Mouse (Mus musculus) embryonic facial prominence, embryonic 10.5 days (tissue): ENCODE results near the gene Ddx11. TPM values are rescaled to one million over a fixed set of nuclear protein-coding genes. Genes with fewer than 3 reads are reported as not detected.
A peak's percentile ranks its signal among the peaks of the same experiment; 100 is the strongest.

Experiments used
- DNase-seq: peaks from one replicate; pipeline ENCODE4 v3.0.0-alpha.2; 2017; ENCODE audit warnings: low spot score
- H3K27ac ChIP-seq: fragments of 300-500 bp; sonication (generic); replicated peaks from 2 replicates; pipeline ENCODE4 v1.5.1; 2016; ENCODE audit warnings: mild to moderate bottlenecking
- H3K27me3 ChIP-seq: fragments of 300-500 bp; sonication (generic); replicated peaks from 2 replicates; pipeline ENCODE4 v1.6.1; 2016; ENCODE audit warnings: low read depth, mild to moderate bottlenecking; ENCODE audit not compliant: poor library complexity, severe bottlenecking
- H3K36me3 ChIP-seq: fragments of 300-500 bp; sonication (generic); replicated peaks from 2 replicates; pipeline ENCODE4 v1.6.1; 2016; ENCODE audit warnings: mild to moderate bottlenecking, moderate library complexity
- H3K4me1 ChIP-seq: fragments of 300-500 bp; sonication (generic); 2 replicates; pipeline ENCODE4 v1.6.1; 2016
- H3K4me3 ChIP-seq: fragments of 300-500 bp; sonication (generic); 2 replicates; pipeline ENCODE4 v1.5.1; 2016; ENCODE audit warnings: mild to moderate bottlenecking, moderate library complexity
- H3K9me3 ChIP-seq: fragments of 300-500 bp; sonication (generic); 2 replicates; pipeline ENCODE4 v1.6.1; 2016; ENCODE audit warnings: mild to moderate bottlenecking
- WGBS: fragments of 180-500 bp; shearing (Covaris S2); methylation state at CpG from one replicate; pipeline ENCODE4 v1.1.7; 2016; 5-methylcytosine and 5-hydroxymethylcytosine counted together
- polyA plus RNA-seq: library from polyadenylated mRNA; unstranded; fragments of >200 nt; fragmentation: Nextera tagmentation; extraction: Ambion mirVana; gene quantifications from 2 replicates; pipeline ENCODE4 v1.2.1, GENCODE M21; 2016

Ddx11 gene
- polyA plus RNA-seq, 1 experiment from 2014 or later = 37.5 TPM

DNA sequence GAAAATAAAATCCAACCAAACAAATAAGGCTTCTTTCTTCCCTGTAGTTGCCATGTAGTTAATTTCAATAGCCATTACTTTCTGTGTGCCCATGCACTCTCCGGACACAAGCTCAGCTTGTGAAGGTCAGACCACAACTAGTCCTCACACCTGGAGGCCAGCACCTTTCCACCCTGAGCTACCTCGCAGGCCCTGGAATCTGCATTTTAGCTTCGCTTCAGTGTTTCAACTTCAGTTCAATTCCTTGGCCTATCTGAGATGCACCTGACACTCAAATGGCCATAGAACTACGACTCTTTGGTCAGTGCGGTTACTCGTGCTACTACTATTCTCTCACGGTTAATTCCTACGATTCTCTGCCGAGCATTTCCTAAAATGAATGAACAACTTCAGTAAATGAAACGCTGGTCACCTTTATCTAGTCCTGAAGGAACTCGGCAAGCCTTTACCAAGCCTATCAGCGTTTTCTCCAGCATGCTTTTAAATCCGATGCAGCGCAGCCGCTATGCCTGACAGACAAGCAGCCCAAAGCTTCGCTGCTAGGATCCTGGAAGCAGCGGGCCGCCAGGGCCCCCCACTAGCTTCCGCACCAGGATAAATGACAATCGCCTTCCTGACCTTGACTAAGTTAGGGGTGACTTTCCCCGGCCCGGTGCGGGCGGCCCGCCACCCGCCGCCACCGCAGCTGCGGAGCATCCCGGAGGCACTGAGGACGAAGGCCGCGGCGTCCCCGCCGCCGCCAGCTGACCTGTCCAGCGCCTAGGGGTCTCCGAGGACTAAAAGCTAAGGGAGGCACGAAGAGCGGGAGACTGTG, 22.5 kb upstream of the Ddx11 start:
- peak overlapping the region; percentile 95 for H3K4me3 ChIP-seq
- peaks cover 14% of the 10 kb centered on the region; the same call in 1 of the 2 replicates for H3K36me3 ChIP-seq
- WGBS = 1% methylated on average over 41 of the region's 41 CpGs
- H3K27ac ChIP-seq = peak overlapping the region; percentile 95
- peaks cover 8% of the 10 kb centered on the region for H3K4me1 ChIP-seq
- no peaks in the 10 kb centered on the region for H3K27me3 ChIP-seq
- DNase-seq = peak; percentile 30
- H3K9me3 ChIP-seq = no peaks in the 10 kb centered on the region

DNA sequence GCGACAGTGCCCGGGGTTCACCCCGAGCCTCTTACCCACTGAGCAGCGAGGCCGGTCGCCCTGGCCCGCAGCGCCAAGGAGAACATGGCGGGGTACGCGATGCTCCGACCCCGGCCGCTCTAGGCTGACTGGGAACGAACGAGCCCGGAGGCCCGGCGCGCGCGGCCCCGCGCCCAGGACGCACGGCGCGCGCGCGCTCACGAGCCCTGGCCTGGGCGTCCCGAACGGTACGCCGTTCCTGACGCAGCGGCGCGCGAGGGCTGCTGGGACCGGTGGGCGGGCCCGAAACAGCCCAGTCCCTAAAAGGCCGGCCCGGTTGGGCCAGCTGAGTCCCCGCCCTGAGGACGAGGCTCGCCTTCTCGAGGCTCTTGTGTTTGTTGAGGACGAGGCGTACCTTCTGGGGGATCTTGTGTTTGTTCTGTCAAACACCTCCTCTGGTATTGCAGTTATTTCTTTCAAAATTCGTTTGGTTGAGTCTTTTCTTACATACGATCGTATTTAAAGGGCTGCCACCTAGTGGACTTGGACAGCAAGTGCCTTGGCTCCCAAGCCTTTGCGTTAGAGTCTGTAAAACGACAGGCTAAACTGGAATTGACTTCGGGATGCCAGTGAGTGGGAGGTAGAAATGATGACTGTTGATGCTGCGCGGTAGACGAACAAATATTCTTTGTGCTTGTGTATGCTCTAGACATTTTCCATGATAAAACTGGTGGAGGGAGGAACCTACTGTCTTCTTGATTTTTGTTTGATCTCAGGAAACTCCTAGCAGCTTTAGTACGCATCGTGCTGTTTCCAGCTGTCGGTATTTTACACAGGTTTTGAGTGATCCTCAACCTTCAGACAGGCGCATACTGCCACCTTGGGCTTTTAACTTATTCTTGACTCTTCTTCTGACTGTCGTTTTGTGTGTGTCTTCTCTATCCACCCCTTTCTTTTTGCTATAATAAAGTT, 21.7 kb upstream of the Ddx11 start, which contains the start of gene Ndufv2:
Ndufv2 (minus strand) TSS at position 180 of the 951 bp plus-strand sequence.
- Histone ChIP-seq H3K27ac (peak within 1 kb of the TSS; percentile 95), H3K4me1 (peaks cover 8% of the 10 kb centered on the region), H3K27me3 (no peaks in the 10 kb centered on the region), H3K9me3 (no peaks in the 10 kb centered on the region), H3K36me3 (0 out of 2 replicates have a peak, but pooled peaks cover 10% of the 10 kb centered on the region), H3K4me3 (peak within 1 kb of the TSS; percentile 95)
- peak; percentile 97 for DNase-seq
- WGBS = 1% methylated on average over 67 of the region's 67 CpGs

DNA sequence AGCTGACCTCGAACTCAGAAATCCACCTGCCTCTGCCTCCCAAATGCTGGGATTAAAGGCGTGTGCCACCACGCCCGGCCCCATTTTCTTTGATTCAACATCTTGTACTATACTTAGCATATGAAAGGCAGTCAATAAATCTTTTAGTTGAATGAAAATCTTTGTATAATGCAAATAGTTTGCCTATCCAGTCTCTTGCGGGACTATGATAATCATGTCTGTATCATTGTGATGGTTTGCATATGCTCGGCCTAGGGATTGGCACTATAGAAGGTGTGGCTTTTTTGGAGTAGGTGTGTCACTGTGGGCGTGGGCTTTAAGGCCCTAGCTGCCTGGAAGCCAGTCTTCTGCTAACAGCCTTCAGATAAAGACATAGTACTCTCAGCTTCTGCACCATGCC, 19.2 kb upstream of the Ddx11 start:
- no peak overlapping the region for H3K4me3 ChIP-seq
- H3K27me3 ChIP-seq = no peaks in the 10 kb centered on the region
- DNase-seq = no peak
- H3K36me3 ChIP-seq = no peaks in the 10 kb centered on the region
- H3K27ac ChIP-seq = no peak overlapping the region
- 86% methylated on average over 7 of the region's 7 CpGs for WGBS
- no peaks in the 10 kb centered on the region for H3K9me3 ChIP-seq
- H3K4me1 ChIP-seq = peaks cover 8% of the 10 kb centered on the region

DNA sequence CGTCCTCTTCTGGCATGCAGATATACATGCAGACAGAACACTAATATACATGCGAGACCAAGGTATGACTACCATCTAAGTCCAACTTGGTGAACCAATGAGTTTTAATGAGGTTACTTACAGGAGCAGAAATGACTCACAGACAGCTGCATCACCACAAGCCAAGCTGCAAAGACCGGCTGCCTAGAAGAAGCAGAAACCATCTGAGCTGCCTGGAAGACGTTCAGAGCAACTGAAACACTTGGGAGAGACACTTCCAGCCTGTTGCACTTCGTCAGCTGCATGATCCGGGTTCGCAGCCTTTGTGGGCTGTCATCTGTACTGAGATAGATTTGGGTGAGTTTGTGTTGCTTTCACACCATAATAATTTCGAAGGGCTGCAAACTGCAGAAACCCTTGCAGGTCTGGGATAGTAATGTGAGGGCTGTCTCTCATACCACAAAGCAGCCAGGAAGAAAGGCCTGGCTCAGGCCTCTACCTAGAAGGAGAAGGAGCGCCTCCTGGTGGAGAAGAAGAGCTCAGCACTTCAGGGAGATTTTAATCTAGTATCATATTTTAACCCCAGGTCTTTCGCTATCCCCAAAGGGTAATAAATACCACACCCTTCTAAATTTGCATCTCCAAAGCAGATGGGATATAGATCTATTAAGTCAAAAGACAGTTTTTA, 16.6 kb upstream of the Ddx11 start:
- no peak overlapping the region for H3K27ac ChIP-seq
- whole genome bisulfite sequencing = 54% methylated on average over 10 of the region's 10 CpGs

DNA sequence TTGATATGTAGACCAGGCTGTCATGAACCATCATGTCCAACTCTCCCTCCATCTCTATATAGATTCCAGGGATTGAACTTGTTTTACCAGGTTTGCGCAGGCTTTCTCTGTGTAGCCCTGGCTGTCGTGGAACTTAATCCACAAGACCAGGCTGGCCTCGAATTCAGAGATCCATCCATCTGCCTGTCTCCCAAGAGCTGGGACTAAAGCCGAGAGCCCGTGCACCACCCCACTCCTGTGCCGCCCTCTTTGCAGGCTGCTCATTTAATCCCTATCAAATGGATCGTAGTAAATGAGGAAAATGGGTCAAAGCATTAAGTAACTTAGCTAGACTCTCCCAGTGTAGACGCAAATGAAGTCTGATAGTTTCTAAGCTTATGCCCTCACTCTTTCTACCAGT, 15.9 kb upstream of the Ddx11 start:
- H3K9me3 ChIP-seq = no peaks in the 10 kb centered on the region
- no peak overlapping the region for H3K4me3 ChIP-seq
- DNase-seq = no peak
- 73% methylated on average over 8 of the region's 8 CpGs for WGBS
- H3K36me3 ChIP-seq = no peaks in the 10 kb centered on the region
- H3K27ac ChIP-seq = no peak overlapping the region
- peaks cover 18% of the 10 kb centered on the region for H3K4me1 ChIP-seq
- no peaks in the 10 kb centered on the region for H3K27me3 ChIP-seq

More for the DNA sequence above, 16.6 kb upstream of the Ddx11 start:
- no peaks in the 10 kb centered on the region for H3K36me3 ChIP-seq
- no peaks in the 10 kb centered on the region for H3K9me3 ChIP-seq
- no peak overlapping the region for H3K4me3 ChIP-seq
- peak; percentile 67 for DNase-seq
- peaks cover 13% of the 10 kb centered on the region for H3K4me1 ChIP-seq
- H3K27me3 ChIP-seq = no peaks in the 10 kb centered on the region

DNA sequence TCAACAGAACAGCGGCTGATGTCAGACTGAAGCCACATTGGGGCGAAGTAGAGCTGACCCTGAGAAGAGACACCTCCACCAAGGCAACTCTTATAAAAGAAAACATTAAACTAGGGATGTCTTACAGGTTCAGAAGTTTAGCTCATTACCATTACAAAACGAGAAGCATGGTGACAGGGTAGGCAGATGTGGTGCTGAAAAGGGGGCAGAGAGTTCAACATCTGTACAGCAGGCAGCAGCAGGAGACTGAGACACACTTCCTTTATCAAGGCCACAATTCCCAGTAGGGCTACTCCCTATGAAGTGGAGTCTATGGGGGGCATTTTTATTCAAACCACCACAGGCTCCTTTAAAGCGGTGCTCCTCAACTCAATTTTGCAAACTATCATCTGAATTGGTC, 15.1 kb upstream of the Ddx11 start:
- H3K4me1 ChIP-seq = peaks cover 21% of the 10 kb centered on the region
- H3K4me3 ChIP-seq = no peak overlapping the region
- DNase-seq = no peak
- no peak overlapping the region for H3K27ac ChIP-seq
- H3K9me3 ChIP-seq = no peaks in the 10 kb centered on the region
- H3K36me3 ChIP-seq = no peaks in the 10 kb centered on the region
- no peaks in the 10 kb centered on the region for H3K27me3 ChIP-seq
- WGBS = 84% methylated on average over 4 of the region's 4 CpGs

DNA sequence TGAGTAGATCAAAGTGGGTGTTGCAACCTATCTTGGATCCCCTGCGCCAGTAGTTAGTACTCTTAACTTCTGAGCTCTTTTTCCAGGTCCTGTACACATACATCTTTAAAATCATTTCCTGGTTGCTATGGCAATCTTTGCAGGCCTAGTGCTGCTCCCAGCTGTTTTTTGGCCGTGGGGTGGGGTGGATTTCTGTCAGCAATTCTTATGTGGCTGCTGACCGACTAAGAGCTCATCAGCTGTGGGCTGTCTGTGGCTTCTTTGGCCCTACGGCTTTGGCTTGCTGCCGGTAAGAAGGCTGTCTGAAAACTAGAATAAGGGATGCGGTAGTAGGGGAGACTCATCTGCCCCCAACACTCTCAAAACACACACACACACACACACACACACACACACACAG, 12.6 kb upstream of the Ddx11 start:
- Histone ChIP-seq H3K9me3 (no peaks in the 10 kb centered on the region), H3K27me3 (no peaks in the 10 kb centered on the region), H3K36me3 (peaks cover 22% of the 10 kb centered on the region), H3K4me3 (peak overlapping the region; percentile 94), H3K27ac (peak overlapping the region; percentile 93), H3K4me1 (peaks cover 21% of the 10 kb centered on the region)
- WGBS = 53% methylated on average over 6 of the region's 6 CpGs
- no peak for DNase-seq

DNA sequence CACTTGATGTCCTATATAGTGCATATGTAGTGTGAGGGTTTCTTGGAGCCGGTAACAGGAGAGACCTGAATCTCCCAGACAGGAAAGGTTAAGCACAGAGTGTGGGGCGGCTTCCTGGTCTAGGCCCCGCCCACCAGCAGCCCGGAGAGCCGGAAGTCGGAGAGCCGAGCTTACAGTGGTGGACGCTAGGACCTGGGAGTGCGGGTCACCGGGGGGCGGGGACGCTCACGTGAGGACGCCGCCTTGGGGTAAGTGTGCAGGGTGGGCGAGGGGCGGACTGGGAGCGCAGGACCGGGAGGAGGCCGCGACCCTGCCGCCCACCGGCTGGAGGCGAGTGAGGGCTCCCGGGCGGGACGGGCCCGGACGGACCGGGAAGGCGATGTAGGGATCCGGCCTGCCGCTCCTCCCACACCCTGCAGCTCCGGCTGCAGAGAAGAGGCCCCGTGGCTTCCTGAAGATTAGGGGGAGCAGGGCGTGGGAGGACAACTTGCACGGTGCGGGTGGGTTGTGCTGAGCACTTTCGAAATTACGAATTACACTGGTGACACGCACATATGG, 11.8 kb upstream of the Ddx11 start, which contains the start of gene Washc1:
Washc1 (plus strand) TSS at position 144 of the 558 bp plus-strand sequence.
- H3K4me3 ChIP-seq = peak within 1 kb of the TSS; percentile 94
- H3K36me3 ChIP-seq = peaks cover 29% of the 10 kb centered on the region
- H3K27ac ChIP-seq = peak within 1 kb of the TSS; percentile 93
- DNase-seq = peak; percentile 98
- H3K27me3 ChIP-seq = no peaks in the 10 kb centered on the region
- WGBS = 0% methylated on average over 41 of the region's 41 CpGs
- H3K9me3 ChIP-seq = no peaks in the 10 kb centered on the region
- H3K4me1 ChIP-seq = peaks cover 21% of the 10 kb centered on the region

DNA sequence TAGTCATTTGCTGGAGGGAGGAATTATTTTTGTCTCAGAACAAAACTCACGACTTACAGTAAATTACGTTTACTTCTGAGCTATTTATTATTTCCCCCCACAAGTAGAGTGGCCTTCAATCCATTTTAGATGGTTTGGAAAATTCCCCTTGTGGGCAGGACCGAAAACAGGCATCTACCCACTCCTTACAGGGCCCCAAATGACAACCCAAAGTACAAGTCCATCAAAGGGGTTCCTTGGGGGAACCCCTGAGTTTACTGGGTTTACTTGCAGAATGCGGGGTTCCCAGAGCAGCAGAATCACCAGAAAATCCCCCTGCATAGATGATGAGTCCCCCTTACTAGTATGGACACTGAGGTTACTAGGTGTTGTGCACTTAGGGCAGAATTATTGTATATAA, 11.2 kb upstream of the Ddx11 start:
- Histone ChIP-seq H3K4me1 (peaks cover 21% of the 10 kb centered on the region), H3K36me3 (peaks cover 36% of the 10 kb centered on the region), H3K4me3 (peak overlapping the region; percentile 94), H3K27me3 (no peaks in the 10 kb centered on the region), H3K9me3 (no peaks in the 10 kb centered on the region), H3K27ac (peak overlapping the region; percentile 93; the same call in 1 of the 2 replicates)
- WGBS = 50% methylated on average over 4 of the region's 4 CpGs
- no peak for DNase-seq

DNA sequence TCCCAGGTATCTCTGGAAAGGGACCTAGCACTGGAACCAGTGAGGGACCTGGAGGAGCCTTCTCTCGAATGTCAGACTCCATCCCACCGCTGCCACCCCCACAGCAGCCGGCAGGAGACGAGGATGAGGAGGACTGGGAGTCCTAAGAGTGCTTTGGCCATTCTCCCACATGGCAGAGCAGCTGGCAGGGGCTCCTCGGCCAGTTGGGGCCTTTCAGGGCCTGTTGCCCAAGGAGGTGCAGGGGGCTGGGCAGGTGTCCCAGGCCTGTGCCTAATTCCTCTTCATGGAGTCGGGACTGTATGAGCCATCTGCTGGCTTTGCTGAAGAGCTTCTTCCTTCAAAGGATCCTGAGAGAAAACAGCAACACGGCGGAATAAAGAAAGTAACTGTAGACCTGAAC, 4.3 kb upstream of the Ddx11 start:
- Histone ChIP-seq H3K27ac (no peak overlapping the region), H3K9me3 (no peaks in the 10 kb centered on the region), H3K27me3 (no peaks in the 10 kb centered on the region), H3K36me3 (peaks cover 61% of the 10 kb centered on the region), H3K4me1 (peaks cover under 1% of the 10 kb centered on the region; the same call in 1 of the 2 replicates), H3K4me3 (no peak overlapping the region)
- DNase-seq = no peak
- 88% methylated on average over 8 of the region's 8 CpGs for WGBS

DNA sequence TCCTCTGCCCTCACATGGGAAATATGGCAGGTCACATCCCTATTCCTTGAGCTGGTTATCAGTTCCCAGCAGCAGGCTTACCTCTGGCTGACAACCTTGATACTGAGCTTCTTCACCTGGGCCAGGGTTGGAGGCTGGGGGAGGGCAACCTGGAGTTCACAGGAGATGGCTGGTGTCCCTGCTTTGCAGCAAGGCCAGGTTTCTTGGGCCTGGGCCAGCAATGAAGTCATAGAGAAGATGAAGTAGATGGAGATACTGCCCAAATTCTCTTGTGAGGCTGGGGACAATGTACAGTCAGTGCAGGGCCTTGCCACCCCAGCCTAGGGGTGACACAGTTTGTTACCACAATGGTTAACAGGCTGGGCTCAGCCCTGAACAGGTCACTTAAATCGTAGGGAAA, 2.6 kb upstream of the Ddx11 start:
- no peaks in the 10 kb centered on the region for H3K27me3 ChIP-seq
- DNase-seq = no peak
- H3K9me3 ChIP-seq = no peaks in the 10 kb centered on the region
- WGBS = 69% methylated on average over 1 of the region's 1 CpGs
- no peak overlapping the region for H3K4me3 ChIP-seq
- H3K36me3 ChIP-seq = peaks cover 44% of the 10 kb centered on the region
- no peak overlapping the region for H3K27ac ChIP-seq
- H3K4me1 ChIP-seq = peaks cover 17% of the 10 kb centered on the region
